13 mouse cellular contexts compared by ENCODE assay signal in genomic region chr3:27478563-27479156, GRCm38 (mm10).
DNase-seq lines count a peak whose midpoint lies in the region; ATAC-seq lines count a peak whose summit lies in the region.
"Had no signal": no experiment of that assay in that cellular context is flagged by ENCODE, and none has a peak within 500 bp of the region (broad histone marks: within the 10 kb centered on the region; RNA-seq: fewer than 3 reads in every experiment).

No protein-coding gene starts in this region.

- no peak for DNase-seq in frontal cortex, postnatal 14 days (ENCODE audit: low spot score in 2 of 2)
- DNase-seq in left cerebral cortex, postnatal 25 days (ENCODE audit: low spot score in 2 of 2): peak; percentile 45 to 57
- no peak for DNase-seq in left cerebral cortex, adult 18-20 months (ENCODE audit: low spot score in 2 of 2)
- peak; percentile 26 for DNase-seq in brain, embryonic 18.5 days (ENCODE audit: low read depth, low spot score)
- peak; percentile 36 for DNase-seq in layer of hippocampus, adult 9-10 months (ENCODE audit: low spot score)
- DNase-seq in urinary bladder, postnatal 10 days (ENCODE audit: low spot score): no peak
- DNase-seq in kidney, adult 11 months: no peak
- DNase-seq: adrenal gland, postnatal 10 days; cerebellum, adult 9-10 months; heart, postnatal 10 days; kidney, adult 9 months; lung, adult 18-20 months had no signal

- intact Hi-C loops in left cerebral cortex, postnatal 25 days (cut with DNase I): loop anchor here (5.0 to 10.0 kb wide), 2 partner anchors 234 to 386 kb away; partner anchors contain the start of gene Fndc3b

- ATAC-seq in frontal cortex, adult (ENCODE audit: low TSS enrichment): peak; percentile 28; the same call in 1 of the 2 replicates

Comparison
In these comparisons a context has a peak if more than half of its experiments do, and no peak if none do; other contexts are left out.
1. DNase-seq: peak in left cerebral cortex, postnatal 25 days (2 of 2), brain, embryonic 18.5 days (single experiment) and layer of hippocampus, adult 9-10 months (single experiment); none in frontal cortex, postnatal 14 days (0 of 2), left cerebral cortex, adult 18-20 months (0 of 2), urinary bladder, postnatal 10 days (single experiment) and kidney, adult 11 months (single experiment).